Mouse (Mus musculus): ENCODE data around the gene Olfr1250. TPM values are rescaled to one million over a fixed set of nuclear protein-coding genes. Genes with fewer than 3 reads are reported as not detected.
"Not testable (repeated sequence)": the region's sequence is repeated elsewhere in the genome, so short reads cannot be mapped to it uniquely, and the experiment has no call there.

Olfr1250 gene
- not detected in 2 replicates for polyA plus RNA-seq (2016; fragmentation: Nextera tagmentation; extraction: Ambion mirVana)

GRCm38 (mm10) chr2:89661367-89661766, at the start of gene Olfr1250:
Gene Olfr1250 (minus strand): TSS chr2:89661467.
- Histone ChIP-seq H3K4me3 (no peak within 1 kb of the TSS), H3K9me3 (no peaks in the 10 kb centered on the region), H3K27me3 (replicated peaks; ENCODE audit: low read depth, poor library complexity, severe bottlenecking) (no peaks in the 10 kb centered on the region), H3K36me3 (replicated peaks) (no peaks in the 10 kb centered on the region), H3K27ac (replicated peaks) (no peak within 1 kb of the TSS), H3K4me1 (no peaks in the 10 kb centered on the region)
- DNase-seq (ENCODE audit: low spot score) = no peak

GRCm38 (mm10) chr2:89691980-89692379, 30.7 kb upstream of the Olfr1250 start:
- 88% methylated on average over 6 of the region's 6 CpGs for WGBS
- no peaks in the 10 kb centered on the region for H3K9me3 ChIP-seq

GRCm38 (mm10) chr2:89671836-89672235, 10.6 kb upstream of the Olfr1250 start, which contains the start of gene Olfr1251:
Gene Olfr1251 (minus strand): TSS chr2:89671936.
- Histone ChIP-seq H3K27me3 (replicated peaks; ENCODE audit: low read depth, poor library complexity, severe bottlenecking) (no peaks in the 10 kb centered on the region), H3K36me3 (replicated peaks) (no peaks in the 10 kb centered on the region), H3K9me3 (no peaks in the 10 kb centered on the region), H3K4me3 (no peak within 1 kb of the TSS), H3K27ac (replicated peaks) (no peak within 1 kb of the TSS), H3K4me1 (no peaks in the 10 kb centered on the region)
- DNase-seq (ENCODE audit: low spot score) = no peak

More at GRCm38 (mm10) chr2:89691980-89692379, 30.7 kb upstream of the Olfr1250 start:
- Histone ChIP-seq H3K4me3 (no peak overlapping the region), H3K27ac (replicated peaks) (no peak overlapping the region), H3K4me1 (no peaks in the 10 kb centered on the region), H3K27me3 (replicated peaks; ENCODE audit: low read depth, poor library complexity, severe bottlenecking) (no peaks in the 10 kb centered on the region), H3K36me3 (replicated peaks) (no peaks in the 10 kb centered on the region)
- no peak for DNase-seq (ENCODE audit: low spot score)

- DNase-seq (ENCODE audit: low spot score) = no peak
- Histone ChIP-seq H3K36me3 (replicated peaks) (no peaks in the 10 kb centered on the region), H3K4me1 (no peaks in the 10 kb centered on the region), H3K4me3 (no peak within 1 kb of the TSS), H3K27ac (replicated peaks) (no peak within 1 kb of the TSS), H3K27me3 (replicated peaks; ENCODE audit: low read depth, poor library complexity, severe bottlenecking) (no peaks in the 10 kb centered on the region), H3K9me3 (no peaks in the 10 kb centered on the region)
- 95% methylated on average over 2 of the region's 2 CpGs for WGBS
Measured at GRCm38 (mm10) chr2:89634883-89635282, 26.4 kb downstream of the Olfr1250 start, which contains the start of gene Olfr1249. Gene Olfr1249 (minus strand): TSS chr2:89634983.

GRCm38 (mm10) chr2:89618145-89618544, 43.1 kb downstream of the Olfr1250 start, which contains the start of gene Olfr1248:
Gene Olfr1248 (minus strand): TSS chr2:89618245.
- H3K27me3 ChIP-seq (replicated peaks; ENCODE audit: low read depth, poor library complexity, severe bottlenecking); DNase-seq (ENCODE audit: low spot score); H3K4me3 ChIP-seq; H3K27ac ChIP-seq (replicated peaks); H3K36me3 ChIP-seq (replicated peaks); H3K4me1 ChIP-seq; H3K9me3 ChIP-seq: not testable (repeated sequence)
- WGBS = 96% methylated on average over 1 of the region's 1 CpGs

GRCm38 (mm10) chr2:89614030-89614429, 47.2 kb downstream of the Olfr1250 start, which contains the start of gene Olfr1247:
Gene Olfr1247 (minus strand): TSS chr2:89614130.
- Histone ChIP-seq H3K27ac (replicated peaks) (no peak within 1 kb of the TSS), H3K36me3 (replicated peaks) (no peaks in the 10 kb centered on the region), H3K4me3 (no peak within 1 kb of the TSS), H3K9me3 (no peaks in the 10 kb centered on the region), H3K27me3 (replicated peaks; ENCODE audit: low read depth, poor library complexity, severe bottlenecking) (no peaks in the 10 kb centered on the region), H3K4me1 (no peaks in the 10 kb centered on the region)
- DNase-seq (ENCODE audit: low spot score) = no peak
- 95% methylated on average over 2 of the region's 2 CpGs for WGBS

Other genes with a start within 250 kb of the Olfr1250 start
- not detected in 2 replicates for gene Olfr1239, start 241.1 kb downstream of the Olfr1250 start, polyA plus RNA-seq (2016; fragmentation: Nextera tagmentation; extraction: Ambion mirVana)
- not detected in 2 replicates for gene Olfr1240, start 218.5 kb downstream of the Olfr1250 start, polyA plus RNA-seq (2016; fragmentation: Nextera tagmentation; extraction: Ambion mirVana)
- gene Olfr1241, start 174.3 kb downstream of the Olfr1250 start, polyA plus RNA-seq (2016; fragmentation: Nextera tagmentation; extraction: Ambion mirVana) = not detected in 2 replicates
- gene Olfr1242, start 163.1 kb downstream of the Olfr1250 start, polyA plus RNA-seq (2016; fragmentation: Nextera tagmentation; extraction: Ambion mirVana) = not detected in 2 replicates
- gene Olfr1243, start 130.0 kb downstream of the Olfr1250 start, polyA plus RNA-seq (2016; fragmentation: Nextera tagmentation; extraction: Ambion mirVana) = not detected in 2 replicates
- not detected in 2 replicates for gene Olfr1245, start 83.0 kb downstream of the Olfr1250 start, polyA plus RNA-seq (2016; fragmentation: Nextera tagmentation; extraction: Ambion mirVana)
- gene Olfr1246, start 68.3 kb downstream of the Olfr1250 start, polyA plus RNA-seq (2016; fragmentation: Nextera tagmentation; extraction: Ambion mirVana) = not detected in 2 replicates
- gene Olfr1247, start 47.3 kb downstream of the Olfr1250 start, polyA plus RNA-seq (2016; fragmentation: Nextera tagmentation; extraction: Ambion mirVana) = not detected in 2 replicates
- not detected in 2 replicates for gene Olfr1248, start 43.2 kb downstream of the Olfr1250 start, polyA plus RNA-seq (2016; fragmentation: Nextera tagmentation; extraction: Ambion mirVana)
- gene Olfr1249, start 26.5 kb downstream of the Olfr1250 start, polyA plus RNA-seq (2016; fragmentation: Nextera tagmentation; extraction: Ambion mirVana) = not detected in 2 replicates
- gene Olfr1251, start 10.5 kb upstream of the Olfr1250 start, polyA plus RNA-seq (2016; fragmentation: Nextera tagmentation; extraction: Ambion mirVana) = not detected in 2 replicates
- gene Olfr1252, start 63.5 kb upstream of the Olfr1250 start, polyA plus RNA-seq (2016; fragmentation: Nextera tagmentation; extraction: Ambion mirVana) = not detected in 2 replicates
- not detected in 2 replicates for gene Olfr1253, start 95.6 kb upstream of the Olfr1250 start, polyA plus RNA-seq (2016; fragmentation: Nextera tagmentation; extraction: Ambion mirVana)
- gene Olfr1254, start 132.2 kb upstream of the Olfr1250 start, polyA plus RNA-seq (2016; fragmentation: Nextera tagmentation; extraction: Ambion mirVana) = not detected in 2 replicates
- not detected in 2 replicates for gene Olfr1255, start 150.6 kb upstream of the Olfr1250 start, polyA plus RNA-seq (2016; fragmentation: Nextera tagmentation; extraction: Ambion mirVana)
- not detected in 2 replicates for gene Olfr1256, start 180.1 kb upstream of the Olfr1250 start, polyA plus RNA-seq (2016; fragmentation: Nextera tagmentation; extraction: Ambion mirVana)
- not detected in 2 replicates for gene Olfr48, start 186.7 kb upstream of the Olfr1250 start, polyA plus RNA-seq (2016; fragmentation: Nextera tagmentation; extraction: Ambion mirVana)
- not detected in 2 replicates for gene Olfr1257, start 217.0 kb upstream of the Olfr1250 start, polyA plus RNA-seq (2016; fragmentation: Nextera tagmentation; extraction: Ambion mirVana)